Mouse (Mus musculus): Measurements from ENCODE around the gene Alkbh2. TPM values are rescaled to one million over a fixed set of nuclear protein-coding genes. Genes with fewer than 3 reads are reported as not detected.

Gene Alkbh2
- polyA plus RNA-seq, 1 experiment, result 1.8 TPM

GRCm38 (mm10) chr5:114163117-114163696 is 35.2 kb upstream of the Alkbh2 start:
- no peak overlapping the region for H3K4me3 ChIP-seq (replicated peaks)
- H3K36me3 ChIP-seq (ENCODE audit: control insufficient read depth), result no peaks in the 10 kb centered on the region
- H3K27me3 ChIP-seq (ENCODE audit: control insufficient read depth), result no peaks in the 10 kb centered on the region; the same call in 1 of the 2 replicates
- TF ChIP-seq TAL1 (IDR thresholded peaks at IDR 0.05; ENCODE audit: low read length) (no peak), GATA1 (IDR thresholded peaks at IDR 0.05; ENCODE audit: low read length) (no peak)
- no peaks in the 10 kb centered on the region; the same call in 1 of the 2 replicates for H3K4me1 ChIP-seq (ENCODE audit: control insufficient read depth)
- no peaks in the 10 kb centered on the region for H3K9me3 ChIP-seq (ENCODE audit: control insufficient read depth, low read length)

GRCm38 (mm10) chr5:114162106-114162815 is 34.2 kb upstream of the Alkbh2 start:
- no peaks in the 10 kb centered on the region for H3K36me3 ChIP-seq (ENCODE audit: control insufficient read depth)
- H3K9me3 ChIP-seq (ENCODE audit: control insufficient read depth, low read length), result no peaks in the 10 kb centered on the region
- H3K4me1 ChIP-seq (ENCODE audit: control insufficient read depth), result no peaks in the 10 kb centered on the region; the same call in 1 of the 2 replicates
- TF ChIP-seq TAL1 (IDR thresholded peaks at IDR 0.05; ENCODE audit: low read length) (no peak), GATA1 (IDR thresholded peaks at IDR 0.05; ENCODE audit: low read length) (no peak)
- no peaks in the 10 kb centered on the region; the same call in 1 of the 2 replicates for H3K27me3 ChIP-seq (ENCODE audit: control insufficient read depth)
- H3K4me3 ChIP-seq (replicated peaks), result no peak overlapping the region

- H3K27me3 ChIP-seq (ENCODE audit: control insufficient read depth), result no peaks in the 10 kb centered on the region; the same call in 1 of the 2 replicates
- H3K4me1 ChIP-seq (ENCODE audit: control insufficient read depth), result no peaks in the 10 kb centered on the region; the same call in 1 of the 2 replicates
- TF ChIP-seq GATA1 (IDR thresholded peaks at IDR 0.05; ENCODE audit: low read length) (no peak), TAL1 (IDR thresholded peaks at IDR 0.05; ENCODE audit: low read length) (no peak)
- H3K36me3 ChIP-seq (ENCODE audit: control insufficient read depth), result no peaks in the 10 kb centered on the region
- H3K9me3 ChIP-seq (ENCODE audit: control insufficient read depth, low read length), result no peaks in the 10 kb centered on the region
- H3K4me3 ChIP-seq (replicated peaks), result no peak overlapping the region
Observed at GRCm38 (mm10) chr5:114161424-114161823, 33.4 kb upstream of the Alkbh2 start.

GRCm38 (mm10) chr5:114157236-114157635 is 29.2 kb upstream of the Alkbh2 start:
- no peaks in the 10 kb centered on the region for H3K27me3 ChIP-seq (ENCODE audit: control insufficient read depth)
- H3K9me3 ChIP-seq (ENCODE audit: control insufficient read depth, low read length), result no peaks in the 10 kb centered on the region
- no peak overlapping the region for H3K4me3 ChIP-seq (replicated peaks)
- H3K4me1 ChIP-seq (ENCODE audit: control insufficient read depth), result peaks cover 3% of the 10 kb centered on the region
- TF ChIP-seq TAL1 (IDR thresholded peaks at IDR 0.05; ENCODE audit: low read length) (no peak), GATA1 (IDR thresholded peaks at IDR 0.05; ENCODE audit: low read length) (no peak)
- no peaks in the 10 kb centered on the region for H3K36me3 ChIP-seq (ENCODE audit: control insufficient read depth)

- TF ChIP-seq GATA1 (IDR thresholded peaks at IDR 0.05; ENCODE audit: low read length) (no peak), TAL1 (IDR thresholded peaks at IDR 0.05; ENCODE audit: low read length) (no peak)
- no peak overlapping the region for H3K4me3 ChIP-seq (replicated peaks)
Observed at GRCm38 (mm10) chr5:114155168-114155933, 27.3 kb upstream of the Alkbh2 start.

GRCm38 (mm10) chr5:114154765-114155164 is 26.7 kb upstream of the Alkbh2 start:
- Histone ChIP-seq H3K36me3 (ENCODE audit: control insufficient read depth) (no peaks in the 10 kb centered on the region), H3K4me3 (replicated peaks) (no peak overlapping the region), H3K4me1 (ENCODE audit: control insufficient read depth) (peaks cover 3% of the 10 kb centered on the region), H3K9me3 (ENCODE audit: control insufficient read depth, low read length) (no peaks in the 10 kb centered on the region), H3K27me3 (ENCODE audit: control insufficient read depth) (no peaks in the 10 kb centered on the region)
- TF ChIP-seq TAL1 (IDR thresholded peaks at IDR 0.05; ENCODE audit: low read length), result no peak
- no peak for TF ChIP-seq GATA1 (IDR thresholded peaks at IDR 0.05; ENCODE audit: low read length)

More at GRCm38 (mm10) chr5:114155168-114155933, 27.3 kb upstream of the Alkbh2 start:
- no peaks in the 10 kb centered on the region for H3K27me3 ChIP-seq (ENCODE audit: control insufficient read depth)
- H3K9me3 ChIP-seq (ENCODE audit: control insufficient read depth, low read length), result no peaks in the 10 kb centered on the region
- H3K4me1 ChIP-seq (ENCODE audit: control insufficient read depth), result peaks cover 3% of the 10 kb centered on the region
- H3K36me3 ChIP-seq (ENCODE audit: control insufficient read depth), result no peaks in the 10 kb centered on the region

GRCm38 (mm10) chr5:114153490-114153889 is 25.5 kb upstream of the Alkbh2 start:
- H3K27me3 ChIP-seq (ENCODE audit: control insufficient read depth), result no peaks in the 10 kb centered on the region
- peaks cover 3% of the 10 kb centered on the region for H3K4me1 ChIP-seq (ENCODE audit: control insufficient read depth)
- no peak overlapping the region for H3K4me3 ChIP-seq (replicated peaks)
- no peaks in the 10 kb centered on the region for H3K9me3 ChIP-seq (ENCODE audit: control insufficient read depth, low read length)
- H3K36me3 ChIP-seq (ENCODE audit: control insufficient read depth), result no peaks in the 10 kb centered on the region
- TF ChIP-seq TAL1 (IDR thresholded peaks at IDR 0.05; ENCODE audit: low read length), result no peak
- no peak for TF ChIP-seq GATA1 (IDR thresholded peaks at IDR 0.05; ENCODE audit: low read length)

GRCm38 (mm10) chr5:114152359-114153092 is 24.5 kb upstream of the Alkbh2 start:
- peaks cover 3% of the 10 kb centered on the region for H3K4me1 ChIP-seq (ENCODE audit: control insufficient read depth)
- no peak overlapping the region for H3K4me3 ChIP-seq (replicated peaks)
- H3K36me3 ChIP-seq (ENCODE audit: control insufficient read depth), result no peaks in the 10 kb centered on the region
- H3K9me3 ChIP-seq (ENCODE audit: control insufficient read depth, low read length), result no peaks in the 10 kb centered on the region
- H3K27me3 ChIP-seq (ENCODE audit: control insufficient read depth), result no peaks in the 10 kb centered on the region
- TF ChIP-seq GATA1 (IDR thresholded peaks at IDR 0.05; ENCODE audit: low read length) (no peak), TAL1 (IDR thresholded peaks at IDR 0.05; ENCODE audit: low read length) (no peak)
